ENCODE assay signal across 15 mouse cellular contexts in genomic region chr17:64077392-64077791, GRCm38 (mm10).
DNase-seq lines count a peak whose midpoint lies in the region; ATAC-seq and TF ChIP-seq lines count a peak whose summit lies in the region.
"Had no signal": no experiment of that assay in that cellular context is flagged by ENCODE, and none has a peak within 500 bp of the region (broad histone marks: within the 10 kb centered on the region; RNA-seq: fewer than 3 reads in every experiment).

No protein-coding gene starts in this region.

- H3K9me3 ChIP-seq in forebrain, embryonic 13.5 days (replicated peaks) = no peaks in the 10 kb centered on the region
- H3K9me3 ChIP-seq in forebrain, embryonic 12.5 days = no peaks in the 10 kb centered on the region
- H3K9me3 ChIP-seq in midbrain, embryonic 12.5 days = no peaks in the 10 kb centered on the region
- H3K9me3 ChIP-seq in midbrain, embryonic 11.5 days (ENCODE audit: control insufficient read depth, low read length) = no peaks in the 10 kb centered on the region
- H3K9me3 ChIP-seq in midbrain, postnatal 0 days (ENCODE audit: low read length) = no peaks in the 10 kb centered on the region
- H3K9me3 ChIP-seq: kidney, embryonic 15.5 days; liver, embryonic 13.5 days had no signal

- 91% methylated on average over 7 of the region's 7 CpGs for WGBS in forebrain, embryonic 13.5 days
- 89% methylated on average over 7 of the region's 7 CpGs for WGBS in forebrain, embryonic 12.5 days
- 94% methylated on average over 7 of the region's 7 CpGs for WGBS in midbrain, embryonic 12.5 days
- 92% methylated on average over 7 of the region's 7 CpGs for WGBS in midbrain, embryonic 11.5 days
- 76% methylated on average over 7 of the region's 7 CpGs for WGBS in midbrain, postnatal 0 days

- H3K36me3 ChIP-seq in forebrain, embryonic 13.5 days (ENCODE audit: poor library complexity, severe bottlenecking) = no peaks in the 10 kb centered on the region
- no peaks in the 10 kb centered on the region for H3K36me3 ChIP-seq in forebrain, embryonic 12.5 days (replicated peaks)
- no peaks in the 10 kb centered on the region for H3K36me3 ChIP-seq in midbrain, embryonic 12.5 days
- no peaks in the 10 kb centered on the region for H3K36me3 ChIP-seq in midbrain, embryonic 11.5 days (ENCODE audit: control insufficient read depth, insufficient read depth, low read length)
- no peaks in the 10 kb centered on the region for H3K36me3 ChIP-seq in midbrain, postnatal 0 days (ENCODE audit: insufficient read depth, low read length)
- H3K36me3 ChIP-seq: kidney, embryonic 15.5 days; liver, embryonic 13.5 days had no signal

- no peak overlapping the region for H3K27ac ChIP-seq in forebrain, embryonic 13.5 days
- H3K27ac ChIP-seq in forebrain, embryonic 12.5 days = no peak overlapping the region
- H3K27ac ChIP-seq in midbrain, embryonic 12.5 days (replicated peaks) = no peak overlapping the region
- H3K27ac ChIP-seq in midbrain, embryonic 11.5 days (ENCODE audit: low read depth, low read length) = no peak overlapping the region
- H3K27ac ChIP-seq in midbrain, postnatal 0 days (ENCODE audit: low read depth, low read length) = 0 out of 2 replicates have a peak overlapping the region, but pooled peaks have one; percentile 8
- H3K27ac ChIP-seq: heart, adult 2 months; kidney, embryonic 15.5 days; liver, embryonic 13.5 days had no signal

- DNase-seq in midbrain, embryonic 11.5 days (ENCODE audit: low spot score, missing footprints) = no peak
- DNase-seq in frontal cortex, postnatal 10 days (ENCODE audit: low spot score in 2 of 2) = peak; percentile 21 to 31
- DNase-seq in midbrain, postnatal 0 days (ENCODE audit: low spot score) = peak; percentile 72
- no peak for DNase-seq in T-cell, adult 2 months (ENCODE audit: low spot score)
- no peak for DNase-seq in gastrocnemius, adult 8-10 months (ENCODE audit: low spot score in 2 of 2)
- DNase-seq: adrenal gland, postnatal 14 days; B cell, adult 2 months; heart, adult 2 months; liver, embryonic 13.5 days; thymus, adult 18-20 months had no signal

- no peaks in the 10 kb centered on the region for H3K4me1 ChIP-seq in forebrain, embryonic 13.5 days
- H3K4me1 ChIP-seq in forebrain, embryonic 12.5 days = no peaks in the 10 kb centered on the region
- H3K4me1 ChIP-seq in midbrain, embryonic 12.5 days = no peaks in the 10 kb centered on the region
- no peaks in the 10 kb centered on the region for H3K4me1 ChIP-seq in midbrain, embryonic 11.5 days (ENCODE audit: control insufficient read depth, insufficient read depth, low read length)
- no peaks in the 10 kb centered on the region for H3K4me1 ChIP-seq in midbrain, postnatal 0 days (ENCODE audit: insufficient read depth, low read length)
- H3K4me1 ChIP-seq: kidney, embryonic 15.5 days; liver, embryonic 13.5 days had no signal

- H3K27me3 ChIP-seq in forebrain, embryonic 13.5 days = no peaks in the 10 kb centered on the region
- no peaks in the 10 kb centered on the region for H3K27me3 ChIP-seq in forebrain, embryonic 12.5 days
- no peaks in the 10 kb centered on the region for H3K27me3 ChIP-seq in midbrain, embryonic 12.5 days
- no peaks in the 10 kb centered on the region for H3K27me3 ChIP-seq in midbrain, embryonic 11.5 days (ENCODE audit: control insufficient read depth, insufficient read depth, low read length)
- H3K27me3 ChIP-seq in midbrain, postnatal 0 days (ENCODE audit: insufficient read depth, low read length) = no peaks in the 10 kb centered on the region
- H3K27me3 ChIP-seq: kidney, embryonic 15.5 days; liver, embryonic 13.5 days had no signal

- H3K4me2 ChIP-seq in forebrain, embryonic 13.5 days = no peak overlapping the region
- no peak overlapping the region for H3K4me2 ChIP-seq in forebrain, embryonic 12.5 days
- no peak overlapping the region for H3K4me2 ChIP-seq in midbrain, embryonic 12.5 days (replicated peaks)
- no peak overlapping the region for H3K4me2 ChIP-seq in midbrain, embryonic 11.5 days
- H3K4me2 ChIP-seq in midbrain, postnatal 0 days (ENCODE audit: low read depth, low read length, poor library complexity, severe bottlenecking) = no peak overlapping the region
- H3K4me2 ChIP-seq: kidney, embryonic 15.5 days; liver, embryonic 13.5 days had no signal

- peak; percentile 83 for ATAC-seq in forebrain, embryonic 13.5 days
- no peak for ATAC-seq in forebrain, embryonic 12.5 days (ENCODE audit: low FRiP score)
- ATAC-seq in midbrain, embryonic 12.5 days (ENCODE audit: low FRiP score, low read depth) = 0 out of 2 replicates have a peak, but pooled peaks have one; percentile 58
- ATAC-seq in midbrain, embryonic 11.5 days (ENCODE audit: low FRiP score) = no peak
- no peak for ATAC-seq in midbrain, postnatal 0 days (ENCODE audit: low FRiP score)
- ATAC-seq: lung, postnatal 0 days had no signal

- no peak overlapping the region for H3K4me3 ChIP-seq in forebrain, embryonic 13.5 days
- no peak overlapping the region for H3K4me3 ChIP-seq in forebrain, embryonic 12.5 days (replicated peaks)
- H3K4me3 ChIP-seq in midbrain, embryonic 12.5 days = no peak overlapping the region
- H3K4me3 ChIP-seq in midbrain, embryonic 11.5 days (ENCODE audit: low read depth, low read length) = no peak overlapping the region
- H3K4me3 ChIP-seq in midbrain, postnatal 0 days (ENCODE audit: low read depth, low read length) = no peak overlapping the region
- H3K4me3 ChIP-seq: heart, adult 2 months; kidney, embryonic 15.5 days; liver, embryonic 13.5 days had no signal

- H3K9ac ChIP-seq in forebrain, embryonic 13.5 days = no peak overlapping the region
- H3K9ac ChIP-seq in forebrain, embryonic 12.5 days = no peak overlapping the region
- H3K9ac ChIP-seq in midbrain, embryonic 12.5 days (replicated peaks) = no peak overlapping the region
- H3K9ac ChIP-seq in midbrain, embryonic 11.5 days (ENCODE audit: low read length) = no peak overlapping the region
- no peak overlapping the region for H3K9ac ChIP-seq in midbrain, postnatal 0 days (replicated peaks; ENCODE audit: low read length, poor library complexity, severe bottlenecking)
- H3K9ac ChIP-seq: kidney, embryonic 15.5 days; liver, embryonic 13.5 days had no signal

- no peak for TF ChIP-seq CTCF in midbrain, postnatal 0 days (IDR thresholded peaks at IDR 0.05)

Comparison
In these comparisons a context has a peak if more than half of its experiments do, and no peak if none do; other contexts are left out.
1. ATAC-seq: peak in forebrain, embryonic 13.5 days (single experiment) and midbrain, embryonic 12.5 days (single experiment); none in forebrain, embryonic 12.5 days (single experiment), midbrain, embryonic 11.5 days (single experiment) and midbrain, postnatal 0 days (single experiment).
2. DNase-seq: peak in frontal cortex, postnatal 10 days (2 of 2) and midbrain, postnatal 0 days (single experiment); none in midbrain, embryonic 11.5 days (single experiment), T-cell, adult 2 months (single experiment) and gastrocnemius, adult 8-10 months (0 of 2).